Mouse (Mus musculus) bone marrow macrophage, adult 2 months (primary cell): ENCODE data around the gene Smpd3.

ENCODE experiments used
- CTCF ChIP-seq: IDR thresholded peaks from 2 replicates; pipeline ENCODE4 v1.5.1; 2012; ENCODE audit warnings: low read depth, mild to moderate bottlenecking, low read length, moderate library complexity
- POLR2A ChIP-seq: IDR thresholded peaks from 2 replicates; pipeline ENCODE4 v1.6.1; 2012; ENCODE audit warnings: mild to moderate bottlenecking, low read depth, low read length, borderline replicate concordance

DNA sequence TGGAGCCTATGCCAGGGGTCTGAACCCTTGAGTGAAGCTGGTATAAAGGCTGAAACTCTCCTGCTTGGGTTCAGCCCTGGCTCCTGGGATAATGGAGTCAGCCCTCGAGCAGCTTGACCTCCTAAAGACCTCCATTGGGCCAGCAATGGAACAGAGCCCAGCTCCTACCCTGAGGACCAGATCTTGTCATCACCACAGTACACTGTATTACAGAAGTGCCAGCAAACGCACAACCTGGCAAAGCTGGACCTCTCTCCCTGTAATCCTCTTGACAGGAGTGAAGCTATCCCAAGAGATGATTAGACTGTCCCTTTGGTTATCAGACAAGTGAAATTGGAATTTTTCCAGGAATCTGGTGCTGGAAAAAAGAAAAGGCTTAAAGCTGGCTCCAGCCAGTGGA, 13.3 kb upstream of the Smpd3 start:
- TF ChIP-seq CTCF, result no peak
- no peak for TF ChIP-seq POLR2A
